Mouse (Mus musculus) erythroblast, embryonic 14.5 days (primary cell): ENCODE data around the gene Cmip.

Experiments used
- GATA1 ChIP-seq: IDR thresholded peaks from 2 replicates; pipeline ENCODE4 v1.6.1; 2012; ENCODE audit warnings: low read length, inconsistent platforms, mixed read lengths
- TAL1 ChIP-seq: IDR thresholded peaks from 3 replicates; pipeline ENCODE4 v1.6.1; 2012; ENCODE audit warnings: low read length, inconsistent platforms, mixed read lengths

DNA sequence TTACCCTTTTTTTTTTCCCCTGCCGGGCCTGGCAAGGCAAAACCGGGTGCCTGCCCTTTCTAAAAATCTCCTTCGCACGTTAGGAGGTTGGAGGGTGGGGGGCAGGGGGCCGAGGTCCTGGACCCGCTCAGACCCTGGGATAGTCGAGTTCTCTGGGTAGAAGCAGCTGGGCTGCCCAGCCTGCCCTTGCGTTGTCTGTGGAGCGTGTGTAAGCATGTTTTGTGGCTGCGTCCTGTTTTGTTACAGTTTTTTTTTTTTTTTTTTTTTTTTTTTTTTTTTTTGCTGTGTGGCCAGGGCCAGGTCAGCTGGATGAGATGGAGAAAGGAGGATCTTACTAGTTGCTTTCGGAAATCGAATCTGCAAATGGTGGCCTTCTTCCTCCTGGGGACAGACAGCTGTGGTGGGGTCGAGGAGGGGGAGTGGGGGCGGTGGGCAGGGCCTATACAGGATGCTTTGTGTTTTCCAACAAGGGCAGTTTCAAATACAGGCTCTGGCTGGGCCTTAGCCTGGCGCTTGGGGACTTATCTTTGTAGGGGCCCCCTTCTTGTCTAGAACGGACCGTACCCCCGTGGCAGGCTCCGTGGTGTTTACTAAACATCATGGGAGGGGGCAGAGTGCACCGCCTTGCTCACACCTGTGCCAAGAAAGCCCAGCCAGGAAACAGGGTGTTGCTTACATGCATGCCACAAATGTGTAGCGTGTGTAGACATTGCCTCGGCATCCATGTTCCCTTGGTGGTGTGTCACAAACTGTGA is 1.1 kb downstream of the Cmip start:
- no peak for TF ChIP-seq TAL1
- TF ChIP-seq GATA1: no peak
